Mouse (Mus musculus): ENCODE results near the gene Selenoh.

Gene Selenoh

GRCm38 (mm10) chr2:84632001-84632400 lies 38.6 kb downstream of the Selenoh start:
- no peak for DNase-seq (ENCODE audit: low read depth, low spot score)

GRCm38 (mm10) chr2:84627036-84627435 lies 43.5 kb downstream of the Selenoh start:
- DNase-seq (ENCODE audit: low read depth, low spot score) = no peak

- no peak for DNase-seq (ENCODE audit: low read depth, low spot score)
These were observed 44.1 kb downstream of the Selenoh start for GRCm38 (mm10) chr2:84626366-84626975.

GRCm38 (mm10) chr2:84624201-84624600 lies 46.4 kb downstream of the Selenoh start:
- DNase-seq (ENCODE audit: low read depth, low spot score) = no peak

GRCm38 (mm10) chr2:84623428-84624119 lies 47.0 kb downstream of the Selenoh start:
- DNase-seq (ENCODE audit: low read depth, low spot score) = no peak

GRCm38 (mm10) chr2:84622668-84623067 lies 47.9 kb downstream of the Selenoh start:
- DNase-seq (ENCODE audit: low read depth, low spot score) = no peak

- DNase-seq (ENCODE audit: low read depth, low spot score) = no peak
These were observed 50.8 kb downstream of the Selenoh start for GRCm38 (mm10) chr2:84619646-84620340.
